Mouse (Mus musculus): ENCODE measurements around the gene Oxsr1. TPM values are rescaled to one million over a fixed set of nuclear protein-coding genes. Genes with fewer than 3 reads are reported as not detected.

The Oxsr1 gene
- polyA plus RNA-seq, 1 experiment from 2014 or later: 41.7 TPM

DNA sequence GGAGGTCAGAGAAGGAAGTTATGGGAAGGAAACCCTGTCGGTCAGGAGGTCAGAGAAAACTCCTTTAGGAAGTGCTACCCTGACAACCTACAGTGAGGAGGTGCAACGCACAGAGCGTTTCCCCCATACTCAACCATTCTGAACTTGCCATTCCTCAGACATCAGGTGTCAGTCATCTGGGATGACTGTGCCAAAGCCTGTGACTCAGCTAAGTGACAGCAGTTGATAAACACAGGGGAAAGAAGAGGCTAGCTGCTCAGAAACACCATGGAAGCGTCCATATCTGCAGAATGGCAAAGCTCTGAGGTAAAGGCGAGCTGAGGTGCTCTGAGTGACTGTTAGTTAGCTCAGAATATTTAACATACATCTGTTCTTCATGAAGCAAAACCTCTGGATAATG is 64.1 kb downstream of the Oxsr1 start:
- ChIA-PET POLR2A (no interaction called here), CTCF (interaction anchor here (1.2 kb wide), 1 partner anchor 18 kb away, joined by 4 read pairs; no protein-coding TSS in a partner anchor)
- ATAC-seq (no peak), DNase-seq (ENCODE audit: low read depth, low spot score) (no peak)
- no peaks in the 10 kb centered on the region for H3K27me3 ChIP-seq
- TF ChIP-seq CTCF (IDR thresholded peaks at IDR 0.05): no peak
- in situ Hi-C loops (cut with MboI; ENCODE audit: low pct_unique_long_range_greater_than_20kb): no loop called here

DNA sequence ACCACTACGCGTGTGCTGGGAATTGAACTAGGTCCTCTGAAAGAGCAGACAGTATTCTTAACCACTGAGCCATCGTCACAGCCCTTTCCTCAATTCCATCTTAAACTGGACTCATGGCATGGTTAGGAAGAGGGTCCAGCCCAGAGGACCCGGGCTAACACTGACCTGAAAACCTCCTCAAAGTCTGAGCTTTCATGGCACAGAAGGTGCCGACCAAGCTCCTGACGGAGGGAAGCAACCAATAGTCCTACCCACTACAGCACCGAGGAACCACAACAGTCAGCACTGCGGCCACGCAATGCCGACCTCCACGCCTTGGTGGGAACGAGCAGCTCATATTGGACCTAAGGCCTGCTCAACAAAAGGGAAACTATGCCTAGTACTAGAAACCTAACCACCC is 66.1 kb downstream of the Oxsr1 start:
- ATAC-seq (no peak), DNase-seq (ENCODE audit: low read depth, low spot score) (no peak)
- POLR2A ChIA-PET: interaction anchor here (0.7 kb wide), 1 partner anchor 97 kb away, joined by 4 read pairs; no protein-coding TSS in a partner anchor
- no peak for TF ChIP-seq CTCF (IDR thresholded peaks at IDR 0.05)
- CTCF ChIA-PET: interaction anchor here (1.3 kb wide), 1 partner anchor 15 kb away, joined by 4 read pairs; no protein-coding TSS in a partner anchor
- no peaks in the 10 kb centered on the region for H3K27me3 ChIP-seq
- in situ Hi-C loops (cut with MboI; ENCODE audit: low pct_unique_long_range_greater_than_20kb): no loop called here

DNA sequence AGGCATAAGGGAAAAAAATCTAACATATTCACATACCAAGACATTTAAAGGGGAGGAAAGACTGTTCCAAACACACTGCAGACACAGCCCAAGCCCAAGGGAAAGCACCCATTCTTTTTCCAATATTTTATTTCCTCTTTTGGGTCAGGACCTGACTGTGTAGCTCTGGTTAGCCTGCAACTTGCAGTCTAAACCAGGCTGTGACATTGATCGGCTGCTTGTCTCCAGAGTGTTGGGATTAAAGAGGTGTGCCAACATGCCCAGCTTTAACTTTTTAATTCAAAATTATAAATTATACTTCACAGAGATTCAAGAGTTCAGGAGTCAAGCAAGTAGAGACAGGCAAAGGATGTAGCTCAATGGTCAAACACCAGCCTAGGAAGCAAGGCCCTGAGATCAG is 67.1 kb downstream of the Oxsr1 start:
- DNase-seq (ENCODE audit: low read depth, low spot score): no peak
- H3K27me3 ChIP-seq: no peaks in the 10 kb centered on the region
- ATAC-seq: no peak
- POLR2A ChIA-PET: interaction anchor here (0.6 kb wide), 1 partner anchor 589 kb away, joined by 3 read pairs; no protein-coding TSS in a partner anchor
- TF ChIP-seq CTCF (IDR thresholded peaks at IDR 0.05): no peak
- CTCF ChIA-PET: interaction anchor here (1.3 kb wide), 2 partner anchors 11 to 16 kb away, joined by 4 read pairs; no protein-coding TSS in a partner anchor
- in situ Hi-C loops (cut with MboI; ENCODE audit: low pct_unique_long_range_greater_than_20kb): no loop called here

DNA sequence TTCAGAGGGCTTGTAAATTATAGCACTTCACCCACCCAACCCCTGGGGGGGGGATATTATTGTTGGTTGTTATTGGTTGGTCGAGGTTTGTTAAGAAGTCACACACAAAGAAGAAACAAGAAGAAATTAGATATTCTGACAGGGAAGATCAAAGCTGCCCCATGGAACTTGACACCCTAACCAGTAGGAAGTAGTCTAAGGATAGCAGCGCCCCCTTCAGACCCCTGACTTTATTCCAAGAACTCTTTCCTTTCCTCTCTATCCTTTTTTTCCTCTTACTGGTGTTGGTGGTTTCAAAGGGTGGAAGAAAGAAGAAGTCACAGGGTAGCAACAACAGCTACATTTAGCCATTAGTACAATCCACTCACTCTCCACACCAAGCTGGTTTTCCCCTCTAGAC is 68.0 kb downstream of the Oxsr1 start:
- POLR2A ChIA-PET: interaction anchor here (0.6 kb wide), 1 partner anchor 588 kb away, joined by 3 read pairs; no protein-coding TSS in a partner anchor
- peak; percentile 17 for TF ChIP-seq CTCF (IDR thresholded peaks at IDR 0.05)
- no peak for ATAC-seq
- H3K27me3 ChIP-seq: no peaks in the 10 kb centered on the region
- in situ Hi-C loops (cut with MboI; ENCODE audit: low pct_unique_long_range_greater_than_20kb): no loop called here
- DNase-seq (ENCODE audit: low read depth, low spot score): no peak
- CTCF ChIA-PET: interaction anchor here (0.9 to 1.3 kb wide), 2 partner anchors 10 to 62 kb away, joined by 3 to 4 read pairs; no protein-coding TSS in a partner anchor

DNA sequence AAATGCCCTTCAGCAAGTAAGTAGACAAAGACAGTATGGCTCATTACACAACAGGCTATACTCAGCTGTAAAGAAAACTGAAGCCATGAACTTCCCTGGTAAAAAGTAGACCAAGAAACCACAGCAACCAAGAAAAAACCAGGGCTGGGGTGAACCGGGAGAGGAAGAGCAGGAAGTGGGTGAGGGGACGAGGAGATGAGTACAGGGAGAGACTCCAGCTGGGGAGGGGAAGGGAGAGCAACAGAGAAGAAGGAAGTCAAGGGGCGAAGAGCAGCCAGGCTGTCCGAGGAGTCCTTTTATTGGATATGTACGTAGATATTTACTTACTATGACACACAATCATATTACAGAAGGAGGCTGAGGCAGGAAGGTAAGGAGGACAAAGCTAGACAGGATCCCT is 74.2 kb downstream of the Oxsr1 start:
- ChIA-PET POLR2A (interaction anchor here (0.6 to 0.7 kb wide), 2 partner anchors 18 to 338 kb away, joined by 3 read pairs; no protein-coding TSS in a partner anchor), CTCF (no interaction called here)
- H3K27me3 ChIP-seq: no peaks in the 10 kb centered on the region
- in situ Hi-C loops (cut with MboI; ENCODE audit: low pct_unique_long_range_greater_than_20kb): no loop called here
- DNase-seq (ENCODE audit: low read depth, low spot score) (no peak), ATAC-seq (no peak)
- no peak for TF ChIP-seq CTCF (IDR thresholded peaks at IDR 0.05)

DNA sequence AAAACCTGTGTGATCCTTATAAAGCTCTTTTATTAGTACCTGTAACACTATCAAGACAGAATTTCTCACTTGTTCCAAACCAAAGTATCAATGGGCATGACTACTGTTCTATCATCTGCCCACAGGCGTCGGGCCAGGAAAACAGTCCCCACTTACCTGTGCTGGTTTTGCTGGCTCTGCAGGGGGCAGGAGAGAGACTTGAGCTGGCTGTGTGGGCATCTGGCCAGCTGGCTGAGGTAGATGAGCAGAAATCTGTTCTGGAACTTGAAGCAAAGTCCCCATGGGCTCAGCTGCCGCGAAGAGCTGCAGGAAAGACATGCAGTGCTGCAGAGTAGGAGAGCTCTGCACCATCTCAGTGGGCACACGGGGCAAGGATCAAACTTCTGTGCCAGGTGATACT is 75.4 kb downstream of the Oxsr1 start:
- POLR2A ChIA-PET: interaction anchor here (0.5 kb wide), 1 partner anchor 86 kb away, joined by 3 read pairs; no protein-coding TSS in a partner anchor
- in situ Hi-C loops (cut with MboI; ENCODE audit: low pct_unique_long_range_greater_than_20kb): no loop called here
- CTCF ChIA-PET: no interaction called here
- no peak for ATAC-seq
- DNase-seq (ENCODE audit: low read depth, low spot score): no peak
- H3K27me3 ChIP-seq: no peaks in the 10 kb centered on the region
- TF ChIP-seq CTCF (IDR thresholded peaks at IDR 0.05): no peak

DNA sequence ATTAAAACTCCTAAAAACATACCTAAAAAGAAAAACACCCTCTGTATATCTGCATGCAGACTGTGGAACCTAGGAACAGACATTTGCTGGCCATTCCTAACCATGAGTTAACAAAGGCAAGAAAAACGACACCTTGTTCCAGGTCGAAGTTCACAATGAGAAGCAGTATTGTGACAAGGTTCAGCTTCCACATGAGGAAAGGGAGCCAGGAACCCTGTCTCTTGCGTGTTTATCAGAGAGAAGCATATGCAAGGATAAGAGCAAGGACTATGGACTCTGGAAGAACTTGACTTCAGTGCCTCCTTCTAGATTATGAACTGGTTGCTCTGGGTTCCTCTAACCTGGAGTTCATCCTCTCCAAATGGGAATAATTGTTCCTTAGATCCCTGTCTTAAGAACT is 78.2 kb downstream of the Oxsr1 start:
- POLR2A ChIA-PET: no interaction called here
- in situ Hi-C loops (cut with MboI; ENCODE audit: low pct_unique_long_range_greater_than_20kb): no loop called here
- ATAC-seq (no peak), DNase-seq (ENCODE audit: low read depth, low spot score) (no peak)
- CTCF ChIA-PET: interaction anchor here (1.0 kb wide), 1 partner anchor 10 kb away, joined by 4 read pairs; no protein-coding TSS in a partner anchor
- TF ChIP-seq CTCF (IDR thresholded peaks at IDR 0.05): no peak
- H3K27me3 ChIP-seq: no peaks in the 10 kb centered on the region

DNA sequence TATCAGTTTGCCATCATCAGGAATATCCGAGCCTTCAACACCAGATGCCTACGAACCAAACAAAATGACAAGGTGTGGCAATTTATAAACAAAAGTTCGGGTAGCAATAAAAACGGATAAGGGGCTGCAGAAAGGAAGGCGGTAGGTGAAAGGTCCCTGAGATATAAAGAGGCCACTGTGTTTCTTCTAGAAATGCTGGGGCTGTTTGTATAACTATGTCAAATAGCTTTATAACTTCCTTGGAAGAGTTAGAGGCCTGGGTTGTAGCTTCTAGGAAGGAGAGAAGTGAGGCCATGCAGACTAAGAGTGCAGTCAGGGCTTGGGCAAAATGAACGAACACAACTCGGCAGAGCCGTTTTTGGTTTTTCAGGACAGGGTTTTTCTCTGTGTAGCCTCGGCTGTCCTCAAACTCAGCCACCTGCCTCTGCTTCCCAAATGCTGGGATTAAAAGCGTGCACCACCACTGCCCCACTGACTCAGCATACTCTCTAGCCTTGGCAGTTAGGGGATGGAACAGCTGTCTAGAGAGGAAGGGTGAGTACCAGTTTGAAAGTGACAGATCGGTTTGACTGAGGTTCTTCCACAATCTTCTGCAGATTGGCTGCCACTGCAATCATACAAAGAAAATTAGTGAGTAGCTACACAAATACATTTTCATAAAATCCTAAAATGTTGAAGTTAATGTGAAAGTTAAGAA is 80.9 kb downstream of the Oxsr1 start:
- ATAC-seq (no peak), DNase-seq (ENCODE audit: low read depth, low spot score) (no peak)
- TF ChIP-seq CTCF (IDR thresholded peaks at IDR 0.05): no peak
- no peaks in the 10 kb centered on the region for H3K27me3 ChIP-seq
- ChIA-PET POLR2A (no interaction called here), CTCF (no interaction called here)
- in situ Hi-C loops (cut with MboI; ENCODE audit: low pct_unique_long_range_greater_than_20kb): no loop called here

DNA sequence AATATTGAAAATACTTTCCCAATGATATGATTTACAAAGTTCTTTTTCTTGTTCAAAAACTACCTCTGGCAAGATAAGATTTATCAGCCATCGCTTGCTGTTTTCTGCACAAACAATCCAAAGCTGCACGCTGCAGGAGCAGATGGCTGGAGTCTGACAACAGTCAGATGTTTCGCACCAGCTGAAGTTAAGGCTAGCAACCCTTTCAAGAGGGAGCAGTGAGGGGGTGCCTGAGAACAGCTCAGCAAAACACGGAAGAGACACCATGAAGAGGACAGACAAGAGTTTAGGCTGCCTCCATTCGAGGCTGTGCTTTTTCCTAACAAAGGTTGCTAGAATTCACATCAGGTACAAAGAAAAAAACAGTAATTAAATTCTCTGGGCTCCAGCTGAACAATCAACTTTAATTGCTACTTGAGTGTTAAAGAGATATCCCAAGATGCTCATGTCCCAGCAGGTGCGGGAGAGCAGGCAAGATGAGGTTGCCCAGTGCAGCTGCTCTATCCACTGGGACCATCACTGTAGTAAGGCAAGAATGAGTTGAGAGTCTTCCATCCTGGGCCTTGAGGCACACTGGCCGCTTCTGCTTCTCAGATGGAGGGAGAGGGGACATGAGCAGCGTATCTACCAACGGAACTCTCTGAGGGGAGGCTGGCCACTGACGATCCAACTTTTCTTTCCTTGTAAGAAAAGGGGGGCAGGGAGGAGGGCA is 81.8 kb downstream of the Oxsr1 start:
- ChIA-PET POLR2A (no interaction called here), CTCF (interaction anchor here (1.2 kb wide), 1 partner anchor 17 kb away, joined by 4 read pairs; no protein-coding TSS in a partner anchor)
- no peaks in the 10 kb centered on the region for H3K27me3 ChIP-seq
- no peak for TF ChIP-seq CTCF (IDR thresholded peaks at IDR 0.05)
- DNase-seq (ENCODE audit: low read depth, low spot score) (no peak), ATAC-seq (no peak)
- in situ Hi-C loops (cut with MboI; ENCODE audit: low pct_unique_long_range_greater_than_20kb): no loop called here

DNA sequence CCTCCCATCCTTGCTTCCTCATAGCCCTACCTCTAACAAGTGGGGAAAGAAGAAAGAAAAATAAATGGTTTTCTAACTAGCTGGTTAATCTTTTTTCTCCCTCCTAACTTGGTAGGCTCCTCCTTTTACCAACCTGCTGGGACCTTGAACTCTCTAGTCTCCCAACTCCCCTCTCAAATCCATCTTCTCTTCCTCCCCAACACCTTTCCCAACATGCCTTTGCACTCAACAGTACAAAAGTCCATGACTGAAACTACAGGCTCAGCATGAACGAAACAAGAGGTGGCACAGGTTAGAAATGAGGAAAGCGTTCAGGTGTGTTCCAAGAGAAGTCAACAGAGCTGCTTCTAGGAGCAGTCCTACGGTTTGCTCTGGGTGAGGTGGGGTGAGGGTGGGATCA is 83.0 kb downstream of the Oxsr1 start:
- no peak for ATAC-seq
- in situ Hi-C loops (cut with MboI; ENCODE audit: low pct_unique_long_range_greater_than_20kb): no loop called here
- POLR2A ChIA-PET: no interaction called here

DNA sequence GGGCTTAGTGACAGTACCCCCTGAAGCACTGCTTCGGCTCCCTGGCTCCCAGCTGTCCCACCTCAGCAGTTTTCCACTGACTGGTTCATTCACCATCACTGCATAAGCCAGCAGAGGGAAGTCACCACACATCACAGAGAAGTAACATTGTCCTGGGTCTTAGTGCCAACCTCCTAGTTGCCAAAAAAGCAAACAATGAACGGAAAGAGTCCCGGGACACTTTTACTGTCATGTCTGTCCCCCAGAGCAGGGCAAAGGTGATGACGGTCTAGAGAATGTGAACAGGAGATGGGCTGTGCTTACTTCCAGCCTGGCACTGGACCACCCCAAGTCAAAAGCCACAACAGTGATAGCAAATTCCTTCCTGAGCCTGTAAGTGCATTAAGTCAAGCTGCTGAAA is 83.4 kb downstream of the Oxsr1 start:
- H3K27me3 ChIP-seq: no peaks in the 10 kb centered on the region
- no peak for TF ChIP-seq CTCF (IDR thresholded peaks at IDR 0.05)
- in situ Hi-C loops (cut with MboI; ENCODE audit: low pct_unique_long_range_greater_than_20kb): no loop called here
- ATAC-seq (no peak), DNase-seq (ENCODE audit: low read depth, low spot score) (no peak)
- ChIA-PET POLR2A (no interaction called here), CTCF (no interaction called here)

More for the DNA sequence above, 83.0 kb downstream of the Oxsr1 start:
- TF ChIP-seq CTCF (IDR thresholded peaks at IDR 0.05): no peak
- DNase-seq (ENCODE audit: low read depth, low spot score): no peak
- no peaks in the 10 kb centered on the region for H3K27me3 ChIP-seq
- CTCF ChIA-PET: no interaction called here
